Mouse (Mus musculus) CD4-positive helper T cell, adult 2 months (primary cell): ENCODE results near the gene Fgfr2.
"Not testable (repeated sequence)": the region's sequence is repeated elsewhere in the genome, so short reads cannot be mapped to it uniquely, and the experiment has no call there.

Experiments
- DNase-seq: peaks from one replicate; pipeline ENCODE4 v3.0.0-alpha.2; 2012; ENCODE audit warnings: low read depth, missing footprints, low spot score

Gene Fgfr2

DNA sequence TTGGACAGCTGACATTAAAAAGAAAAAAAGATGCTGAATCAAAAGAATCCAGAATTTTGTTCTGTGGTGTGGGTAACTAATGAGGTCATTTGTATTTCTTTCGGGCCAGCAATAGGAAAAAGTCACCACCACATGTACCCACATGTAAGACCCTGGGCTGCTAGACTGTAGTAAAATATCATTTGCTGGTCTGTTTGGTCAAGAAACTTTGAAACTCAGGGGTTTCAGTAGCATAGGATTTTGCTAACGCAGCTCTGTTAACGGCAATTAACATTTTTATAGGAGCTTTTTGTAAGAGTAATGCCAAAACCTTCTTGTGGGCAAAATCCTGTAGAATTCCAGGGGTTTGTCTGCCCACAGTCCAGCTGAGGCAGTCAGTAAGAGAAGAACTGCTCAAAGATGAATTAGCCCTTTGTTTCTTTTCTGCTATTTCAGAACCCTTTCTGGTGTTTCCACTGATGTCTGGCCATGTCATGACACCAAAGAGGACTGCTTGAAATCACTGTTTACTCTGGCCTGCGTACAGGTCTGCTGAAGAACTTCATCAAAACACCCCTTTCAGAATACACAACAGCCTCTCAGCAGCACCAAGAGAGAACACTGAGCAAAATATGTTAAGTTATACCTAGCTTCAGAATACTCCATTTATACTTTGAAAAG lies 2667.4 kb downstream of the Fgfr2 start:
- no peak for DNase-seq

DNA sequence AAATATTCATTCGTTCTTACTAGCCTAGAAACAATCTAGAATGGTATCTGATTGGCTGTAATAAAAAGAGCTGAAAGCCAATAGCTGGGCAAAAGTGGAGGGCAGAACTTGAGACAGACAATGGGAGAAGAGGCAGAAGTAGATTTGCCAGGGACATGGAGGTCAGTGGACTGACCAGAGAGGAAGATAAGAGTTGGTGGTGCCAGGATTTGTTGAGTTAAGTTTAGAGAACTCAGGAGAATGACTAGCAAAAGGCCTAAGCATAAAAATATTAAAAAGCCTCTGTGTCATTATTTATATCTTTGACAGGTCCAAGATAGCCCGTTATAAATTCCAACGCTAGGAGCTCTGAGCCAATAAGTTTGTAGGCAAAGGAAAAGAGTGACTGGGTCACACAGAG lies 2668.9 kb downstream of the Fgfr2 start:
- DNase-seq = no peak

DNA sequence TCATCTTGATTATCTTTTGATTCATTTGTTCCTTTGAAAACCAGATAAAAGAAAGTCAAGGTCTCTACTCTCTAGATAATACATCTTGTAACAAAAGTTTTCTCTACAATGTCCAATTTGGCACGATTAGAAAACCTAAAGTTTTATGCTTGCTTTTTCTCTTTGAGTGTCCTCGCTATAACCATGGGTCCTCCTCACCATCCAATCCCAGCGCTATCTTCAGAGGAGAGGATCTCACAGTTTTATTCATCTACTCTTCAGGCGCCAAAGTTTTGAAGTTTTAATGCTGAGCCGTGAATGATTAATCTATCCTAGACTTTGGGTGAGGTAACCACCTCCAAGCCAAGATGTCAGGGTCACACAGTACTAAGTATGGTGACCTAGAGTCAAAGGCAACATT lies 2687.4 kb downstream of the Fgfr2 start:
- DNase-seq = no peak

DNA sequence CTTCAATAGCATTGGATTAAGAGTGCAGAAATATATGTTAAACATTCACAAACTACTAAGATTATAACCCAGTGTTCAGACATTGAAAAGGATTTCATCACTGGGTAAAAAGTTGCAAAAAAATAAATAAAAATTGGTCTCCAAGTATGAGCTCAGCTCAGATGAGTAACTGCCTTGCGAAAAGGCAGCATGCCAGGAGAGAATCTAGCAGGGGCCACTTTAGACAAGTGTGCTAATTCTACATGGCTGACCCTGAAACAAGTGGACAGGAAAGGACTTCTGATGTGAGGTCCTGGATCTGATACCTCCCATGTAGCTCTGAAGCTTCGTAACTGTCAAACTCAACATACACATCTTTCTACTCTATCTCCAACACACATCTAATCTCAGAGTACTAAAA lies 2691.0 kb downstream of the Fgfr2 start:
- DNase-seq = no peak

DNA sequence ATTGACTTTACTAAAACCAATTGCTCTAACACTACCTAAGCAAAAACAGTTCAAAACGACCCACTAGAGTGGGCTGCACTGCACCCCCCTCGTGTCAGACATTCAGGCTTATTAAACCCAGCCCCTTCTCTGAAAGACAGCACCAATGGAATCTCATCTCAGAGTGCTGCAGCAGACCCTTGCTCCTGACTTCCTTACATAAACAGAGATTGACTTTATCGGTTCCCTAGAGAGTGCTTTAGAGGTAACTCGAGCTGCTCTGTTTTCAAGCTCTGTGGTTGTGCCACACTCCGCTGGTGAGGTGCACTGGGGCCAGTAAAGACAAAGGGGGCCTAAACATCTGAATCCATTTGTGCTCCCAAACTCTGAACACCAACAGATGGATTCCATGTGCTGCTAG lies 2696.6 kb downstream of the Fgfr2 start:
- no peak for DNase-seq

DNA sequence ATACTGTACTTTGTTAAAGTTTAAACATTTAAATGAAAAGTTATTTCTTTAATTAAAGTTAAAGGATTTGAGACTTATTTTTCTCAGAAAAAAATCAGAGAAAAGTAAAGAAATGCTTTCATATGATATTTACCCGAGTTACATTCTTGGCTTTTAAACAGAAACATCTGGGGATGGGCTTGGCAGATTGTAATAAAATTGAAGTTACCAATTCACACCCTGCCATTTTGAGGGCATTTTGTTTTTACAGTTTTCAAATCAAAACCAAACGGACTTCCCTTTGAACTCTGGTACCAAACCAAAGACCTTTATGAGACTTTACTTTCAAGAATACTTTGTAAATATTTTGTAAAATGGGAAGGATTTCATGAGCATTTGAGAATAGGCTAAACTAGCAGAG lies 2697.2 kb downstream of the Fgfr2 start:
- no peak for DNase-seq

DNA sequence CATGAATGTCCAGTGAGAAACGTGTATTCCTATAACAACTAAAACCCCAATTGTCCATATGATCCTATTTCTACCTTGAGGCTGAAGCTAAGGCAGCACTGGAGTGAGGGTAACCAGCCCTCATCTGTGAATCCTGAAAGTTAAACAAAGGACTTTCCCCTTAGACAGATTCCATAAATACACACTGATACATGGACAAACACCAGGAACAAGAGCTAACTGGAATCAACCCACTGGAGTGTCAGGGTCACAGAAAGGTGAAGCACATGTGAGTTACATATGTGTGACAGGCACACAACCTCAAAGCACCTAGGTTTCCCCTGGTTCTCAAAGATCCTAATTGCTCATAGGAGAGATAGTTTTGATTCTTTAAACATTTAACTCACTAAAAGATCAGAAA lies 2703.2 kb downstream of the Fgfr2 start:
- no peak for DNase-seq

DNA sequence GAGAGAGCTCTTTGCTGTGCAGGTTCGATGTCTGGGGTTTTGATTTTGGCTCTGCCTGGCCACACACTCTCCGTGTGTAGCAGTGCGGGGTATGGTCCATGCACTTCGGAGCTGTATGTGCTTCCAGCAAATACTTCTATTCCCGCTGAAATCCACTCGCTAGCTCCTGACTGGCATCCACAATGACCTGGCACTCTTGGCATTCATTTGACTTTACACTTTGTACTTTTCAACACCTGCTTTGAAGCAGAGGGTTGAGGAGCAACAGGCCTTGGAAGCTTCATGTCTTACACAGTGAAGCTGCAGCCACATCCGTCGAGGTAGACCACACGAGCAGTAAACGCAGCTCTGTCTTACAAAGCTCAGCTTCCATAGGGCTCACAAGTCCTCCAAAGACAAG lies 2715.5 kb downstream of the Fgfr2 start:
- no peak for DNase-seq

DNA sequence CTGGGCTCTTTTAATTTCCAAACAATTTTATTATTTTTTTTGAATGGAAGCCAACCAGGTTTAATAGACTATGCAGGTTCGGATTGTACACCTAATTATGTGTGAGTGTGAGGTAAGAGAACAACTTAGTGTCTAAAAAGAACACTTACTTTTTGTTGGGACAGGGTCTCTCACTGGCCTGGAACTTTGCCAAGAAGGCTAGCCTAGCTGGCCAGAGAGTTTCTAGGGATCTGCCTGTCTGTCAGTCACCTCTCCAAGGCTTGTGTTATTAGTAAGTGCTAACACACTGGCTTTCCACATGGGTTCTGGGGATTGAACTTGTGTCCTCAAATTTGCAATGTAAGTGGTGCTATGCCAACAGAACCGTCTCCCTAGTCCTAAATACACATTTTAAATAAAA lies 2719.8 kb downstream of the Fgfr2 start:
- no peak for DNase-seq

DNA sequence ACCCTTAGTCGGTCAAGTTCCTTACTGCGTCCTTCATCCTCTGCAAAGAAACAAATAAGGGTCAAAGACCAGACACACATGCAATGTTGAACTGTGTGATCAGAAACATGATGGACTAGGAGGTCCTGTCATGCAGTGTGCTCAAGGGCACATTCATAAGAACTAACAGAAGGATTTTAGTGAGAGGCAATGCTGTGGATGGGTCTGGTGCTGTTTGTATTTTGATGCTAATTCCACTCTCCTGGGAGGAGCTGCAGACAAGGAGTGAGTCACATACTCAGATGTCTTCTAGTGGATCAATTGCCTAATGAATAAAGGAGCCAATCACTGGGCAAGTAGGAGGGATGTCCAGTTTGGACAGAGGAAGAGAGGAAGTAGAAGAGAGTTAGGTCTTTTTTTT lies 2728.5 kb downstream of the Fgfr2 start:
- no peak for DNase-seq

DNA sequence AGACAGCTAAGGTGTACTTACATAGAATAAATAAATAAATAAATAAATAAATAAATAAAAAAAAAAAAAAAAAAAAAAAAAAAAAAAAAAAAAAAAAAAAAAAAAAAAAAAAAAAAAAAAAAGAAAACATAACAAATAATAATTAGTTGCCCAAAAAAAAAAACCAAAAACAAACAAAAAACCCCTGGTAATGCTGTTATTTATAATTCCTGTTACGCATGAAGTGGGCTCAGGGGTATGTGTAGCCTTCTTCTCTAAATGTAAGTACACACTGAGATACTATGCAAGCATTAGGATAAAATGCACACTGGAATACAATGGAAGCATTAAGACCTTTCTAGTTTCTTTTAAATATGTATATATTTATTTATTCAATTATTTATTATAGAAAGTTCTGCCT lies 2733.1 kb downstream of the Fgfr2 start:
- not testable (repeated sequence) for DNase-seq

DNA sequence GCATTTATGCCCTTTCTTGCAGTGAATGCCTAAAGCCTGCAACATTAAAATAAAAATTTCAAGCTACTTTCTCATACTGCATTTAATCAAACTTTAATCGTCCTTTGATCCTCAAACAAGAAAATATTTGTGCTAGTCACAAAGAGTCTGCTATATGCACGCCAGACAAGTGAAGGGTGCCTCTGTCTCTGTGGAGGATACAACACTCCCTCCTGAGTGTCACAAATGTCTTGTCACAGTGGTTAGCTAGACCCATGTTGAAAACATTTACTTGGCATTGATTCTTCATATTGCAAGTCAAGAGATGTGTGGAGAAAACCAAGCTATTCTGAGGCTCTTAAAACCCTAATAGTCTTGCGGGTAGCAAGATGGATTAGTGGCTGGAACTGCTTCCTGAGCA lies 2736.8 kb downstream of the Fgfr2 start:
- DNase-seq = no peak

DNA sequence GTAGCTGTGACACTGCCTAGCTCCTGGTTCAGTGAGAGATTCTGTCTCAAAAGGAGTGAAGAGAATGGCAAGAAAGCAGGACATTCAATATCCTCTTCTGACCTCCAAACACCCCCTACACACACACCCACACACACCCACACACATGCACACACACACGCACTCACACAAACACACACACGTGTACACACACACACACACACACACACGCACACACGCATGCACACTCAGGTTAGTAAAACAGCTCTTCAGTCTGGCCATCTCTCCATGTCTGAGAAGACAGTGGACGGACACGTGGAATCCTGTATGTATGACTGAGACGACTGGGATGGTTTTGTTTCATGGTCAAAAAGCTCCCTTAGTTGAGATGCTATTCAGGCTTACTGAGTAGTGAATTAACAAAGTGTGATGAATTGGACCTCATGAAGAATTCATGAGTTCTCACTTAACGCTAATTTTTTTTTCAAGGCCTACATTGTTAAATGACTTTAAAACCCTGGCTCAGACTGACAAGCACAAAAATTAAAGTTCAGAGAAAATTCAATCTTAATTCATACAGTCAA lies 2737.3 kb downstream of the Fgfr2 start:
- DNase-seq = no peak

DNA sequence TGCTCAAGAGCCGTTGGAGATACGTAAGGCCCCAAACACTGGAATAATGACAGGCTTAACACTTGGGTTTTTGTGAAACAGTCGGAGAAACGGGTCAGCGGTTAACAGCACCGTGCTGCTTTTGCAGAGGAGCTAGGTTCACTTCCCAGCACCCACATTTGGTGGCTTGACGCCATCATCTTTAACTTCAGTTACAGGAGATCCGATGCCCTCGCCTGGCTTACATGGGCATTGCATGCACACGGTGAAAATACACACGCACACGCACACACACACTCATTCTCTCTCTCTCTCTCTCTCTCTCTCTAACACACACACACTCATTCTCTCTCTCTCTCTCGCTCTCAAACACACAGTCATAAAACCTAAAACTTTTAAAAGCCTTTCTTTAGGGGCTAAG lies 2741.0 kb downstream of the Fgfr2 start:
- DNase-seq = no peak

DNA sequence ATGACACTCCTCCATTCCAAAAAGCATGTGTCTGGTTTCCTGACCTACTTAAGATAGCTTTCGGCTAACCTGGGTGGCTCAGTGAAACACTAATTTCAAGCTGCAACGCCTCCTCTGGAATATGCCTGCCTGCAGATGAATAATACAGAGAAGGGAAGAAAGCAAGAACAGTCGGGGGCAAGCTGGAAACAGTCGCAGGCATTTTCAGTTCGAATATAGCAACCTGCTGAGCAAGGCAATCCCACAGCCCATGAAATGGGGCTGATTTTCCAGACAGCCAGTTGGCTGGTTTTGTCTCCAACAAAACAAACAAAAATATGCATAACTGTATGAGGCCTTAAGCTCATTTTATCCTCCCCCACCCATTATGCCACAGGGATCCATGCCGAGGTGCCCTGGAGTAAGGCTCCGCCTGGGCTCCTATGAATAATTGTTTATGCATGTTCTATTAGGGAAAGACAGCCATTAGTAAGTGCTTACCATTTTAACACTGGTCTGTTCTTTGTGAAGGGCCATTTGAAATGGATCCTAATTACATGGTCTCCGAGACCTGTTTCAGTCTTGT lies 2741.7 kb downstream of the Fgfr2 start:
- no peak for DNase-seq

DNA sequence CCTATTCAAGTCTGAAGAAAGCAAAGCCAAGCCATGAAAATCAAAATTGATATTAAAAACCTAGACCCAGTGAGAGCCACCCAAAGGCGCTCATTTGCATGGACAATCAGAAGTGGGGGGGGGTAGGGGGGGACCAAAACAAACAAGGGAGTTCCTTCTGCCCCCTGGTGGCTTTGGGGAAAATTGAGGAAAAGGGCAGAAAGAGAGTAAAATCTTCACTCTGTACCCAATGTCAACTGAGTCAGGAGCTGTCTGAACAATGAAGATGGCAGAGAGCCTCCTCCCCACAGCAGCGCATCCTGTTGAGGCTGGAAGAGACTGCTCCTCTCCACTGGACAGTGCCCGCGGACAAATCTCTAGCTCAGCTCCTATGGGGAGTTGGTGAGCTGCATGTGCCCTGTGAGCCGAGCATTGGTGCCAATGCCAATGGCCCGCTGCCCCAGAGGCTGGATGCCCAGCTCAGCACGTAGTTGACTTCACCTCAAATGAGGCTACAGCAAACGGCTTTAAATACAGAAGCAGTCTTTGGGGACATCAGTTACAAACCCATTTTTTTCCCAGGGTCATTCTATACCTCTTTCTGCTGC lies 2742.3 kb downstream of the Fgfr2 start:
- no peak for DNase-seq

DNA sequence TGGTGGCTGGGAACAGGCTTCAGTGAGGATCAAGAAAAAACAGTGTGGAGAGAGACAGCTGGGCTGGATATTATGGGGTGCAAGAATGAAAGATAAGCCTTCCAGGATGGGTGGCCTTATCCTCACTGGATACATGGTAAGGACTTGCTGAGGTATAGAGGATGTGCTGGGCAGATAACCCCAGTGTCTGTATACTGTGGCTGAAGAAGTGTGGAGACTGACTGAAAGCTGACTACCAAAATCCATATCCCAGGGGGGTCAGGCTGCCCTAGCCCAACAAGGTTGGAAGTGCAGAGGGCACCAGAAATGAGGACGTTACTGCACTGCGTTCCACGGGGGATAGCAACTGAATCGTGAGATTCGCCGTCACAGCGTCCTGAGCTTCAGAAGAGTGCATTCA lies 2742.8 kb downstream of the Fgfr2 start:
- DNase-seq = no peak

DNA sequence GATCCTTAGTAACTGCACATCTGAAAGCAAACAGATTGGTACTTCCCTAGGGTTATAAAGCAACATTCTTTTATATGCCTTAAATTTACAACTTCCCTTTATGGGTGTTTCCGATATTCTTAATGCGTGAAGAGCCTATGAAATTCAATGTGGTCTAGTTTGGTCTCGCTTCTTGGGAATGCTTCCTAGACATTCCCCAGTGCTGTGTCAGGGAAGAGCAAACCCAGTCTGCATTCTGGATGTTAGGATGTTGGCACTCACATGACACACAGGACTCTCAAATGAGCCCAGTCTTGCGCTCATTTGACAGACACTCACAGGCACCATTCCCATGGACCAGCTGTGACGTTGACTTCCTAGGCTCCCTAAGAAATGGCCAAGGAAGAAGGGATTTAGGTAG lies 2743.3 kb downstream of the Fgfr2 start:
- no peak for DNase-seq

DNA sequence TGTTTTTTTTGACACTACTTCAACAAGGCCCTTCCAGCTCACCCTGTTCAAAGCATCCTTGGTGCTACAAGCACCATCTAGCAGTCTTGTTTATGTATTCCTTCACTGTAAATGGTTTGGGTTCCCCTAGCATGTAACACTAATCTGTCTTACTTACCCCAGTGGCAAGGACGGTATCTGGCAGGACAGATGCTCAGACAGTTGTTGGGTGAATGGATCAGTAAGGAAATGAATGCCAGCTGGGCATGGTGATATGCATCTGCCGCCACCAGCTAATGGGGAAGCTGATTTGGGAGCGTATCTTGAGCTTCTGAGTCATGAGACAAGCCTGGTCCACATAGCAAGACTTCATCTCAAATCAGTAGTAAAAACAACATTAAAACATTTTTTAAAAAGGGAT lies 2744.8 kb downstream of the Fgfr2 start:
- DNase-seq = no peak

DNA sequence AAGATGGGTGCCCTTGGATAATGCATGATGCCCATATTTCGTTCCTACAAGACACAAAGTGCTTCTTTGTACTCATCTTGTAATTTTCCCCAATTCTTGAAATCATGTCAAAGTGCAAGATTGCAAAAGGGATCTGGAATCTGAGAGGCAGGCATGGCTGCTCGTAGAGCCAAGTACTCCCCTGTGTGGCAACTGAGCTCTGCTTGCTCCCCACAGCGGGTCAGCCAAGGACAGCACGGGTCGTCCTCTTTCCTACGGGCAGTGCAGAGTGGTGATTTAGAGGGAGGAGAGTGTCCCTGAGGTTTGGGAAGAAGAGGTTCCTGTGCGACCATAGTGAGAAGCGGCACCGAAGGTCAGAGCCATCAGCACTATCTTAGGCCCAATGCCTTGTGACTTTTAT lies 2748.8 kb downstream of the Fgfr2 start:
- DNase-seq = no peak

DNA sequence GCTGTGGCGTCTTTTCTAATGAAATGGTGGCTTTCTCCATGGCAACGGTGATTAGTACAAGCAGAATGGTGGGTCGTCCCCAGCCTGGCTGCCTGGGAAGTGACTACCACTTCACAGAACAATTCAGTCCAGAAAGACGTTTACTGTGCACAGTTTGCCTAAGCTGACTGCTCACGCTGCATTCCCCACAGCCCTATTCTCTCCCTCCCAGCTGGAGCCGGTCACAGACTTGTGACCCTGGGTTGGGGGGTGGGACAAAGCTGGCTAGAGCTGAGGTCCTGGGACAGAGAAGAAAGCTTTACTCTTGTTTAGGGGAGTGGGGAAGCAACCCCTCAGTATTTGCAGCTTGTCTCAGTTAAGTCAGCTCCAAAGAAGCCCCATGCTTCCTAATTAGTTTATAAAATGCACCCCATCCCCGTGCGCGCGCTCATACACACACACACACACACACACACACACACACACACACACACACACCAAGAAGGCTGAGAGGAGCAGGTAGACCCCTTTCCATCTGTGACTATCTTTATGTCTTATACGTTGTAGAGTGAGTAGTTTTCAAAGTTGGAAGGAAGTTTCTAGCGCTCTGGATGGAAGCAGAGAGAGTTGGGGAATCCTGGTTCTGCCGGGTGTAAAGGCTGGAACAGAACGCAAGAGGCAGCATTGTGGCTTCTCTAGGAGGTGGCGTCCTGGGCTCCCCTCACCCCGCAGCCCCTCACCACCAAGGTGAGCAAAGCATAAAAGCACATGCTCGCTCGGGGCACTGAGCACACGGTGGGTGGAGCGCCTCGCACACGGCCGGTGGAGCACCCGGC lies 2754.1 kb downstream of the Fgfr2 start:
- DNase-seq = no peak

DNA sequence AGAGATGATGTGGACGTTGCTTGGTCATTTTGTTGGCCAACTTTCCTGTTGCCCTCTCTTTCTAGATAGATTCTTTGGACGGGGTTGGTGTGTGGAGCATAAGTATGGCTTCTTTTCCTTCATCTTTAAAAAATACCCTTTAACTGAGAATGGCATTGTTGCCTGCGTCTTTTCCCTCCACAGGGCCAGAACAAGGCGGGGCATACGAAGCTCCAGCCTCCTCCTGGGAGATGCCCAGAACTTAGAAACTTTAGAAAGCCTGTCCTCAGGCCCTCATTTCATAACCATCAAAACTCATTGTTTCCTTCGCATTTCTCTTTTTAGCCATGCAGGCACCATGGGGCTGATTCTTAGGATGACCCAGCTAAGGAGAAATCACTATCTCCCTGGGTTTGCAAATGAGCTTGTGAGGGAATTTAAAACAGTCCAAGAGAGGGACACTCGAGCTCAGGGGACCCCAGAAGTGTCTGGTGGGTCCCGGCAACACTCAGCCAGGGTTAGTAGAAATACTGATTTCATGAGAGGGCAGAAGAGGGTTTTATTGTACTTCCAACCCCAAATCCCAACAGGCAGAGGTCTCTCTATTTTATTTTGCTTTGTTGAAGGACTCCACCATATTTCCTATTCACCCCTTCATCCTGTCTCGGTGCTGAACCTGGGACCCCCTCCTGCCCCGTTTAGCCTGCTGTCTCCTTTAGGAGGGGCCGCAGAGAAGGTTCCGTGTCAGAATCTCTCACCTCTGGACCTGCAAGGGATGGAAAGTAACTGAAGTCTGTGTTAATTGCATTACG lies 2754.9 kb downstream of the Fgfr2 start:
- DNase-seq = no peak
